Mouse (Mus musculus) MEL (cell line): Measurements from ENCODE around the gene Plcb4.

Experiments used
- CHD2 ChIP-seq: IDR thresholded peaks from 2 replicates; pipeline ENCODE4 v1.6.1; 2011; ENCODE audit warnings: low read length, improper control_type of control experiment
- CTCF ChIP-seq, 3 experiments: IDR thresholded peaks in 2 of 3; conservative IDR thresholded peaks in 1 of 3; 2 replicates each; pipeline ENCODE4 v1.5.1; 2011 to 2012; ENCODE audit warnings: low read length in 3 of 3, low read depth in 2 of 3, mild to moderate bottlenecking in 2 of 3, improper control_type of control experiment in 1 of 3, inconsistent platforms in 1 of 3, mixed read lengths in 1 of 3, moderate library complexity in 1 of 3; ENCODE audit not compliant: control insufficient read depth in 1 of 3, insufficient read depth in 1 of 3, poor library complexity in 1 of 3, severe bottlenecking in 1 of 3
- ELF1 ChIP-seq: IDR thresholded peaks from 2 replicates; pipeline ENCODE4 v1.6.1; 2014; ENCODE audit warnings: low read depth, mild to moderate bottlenecking, inconsistent platforms, low read length, improper control_type of control experiment, moderate library complexity
- EP300 ChIP-seq, 2 experiments: IDR thresholded peaks; 2 replicates each; pipeline ENCODE4 v1.6.1; 2011; ENCODE audit warnings: improper control_type of control experiment in 2 of 2, low read length in 2 of 2, low read depth in 1 of 2, mild to moderate bottlenecking in 1 of 2
- GABPA ChIP-seq: IDR thresholded peaks from 2 replicates; pipeline ENCODE4 v1.6.1; 2012; ENCODE audit warnings: low read depth, mild to moderate bottlenecking, inconsistent platforms, low read length, improper control_type of control experiment, moderate library complexity
- GATA1 ChIP-seq: IDR thresholded peaks from 2 replicates; pipeline ENCODE4 v1.6.1; 2011; ENCODE audit warnings: low read depth, low read length, improper control_type of control experiment
- MAZ ChIP-seq: IDR thresholded peaks from 2 replicates; pipeline ENCODE4 v1.6.1; 2012; ENCODE audit warnings: low read depth, mild to moderate bottlenecking, inconsistent platforms, low read length, improper control_type of control experiment
- MEF2A ChIP-seq: IDR thresholded peaks from 2 replicates; pipeline ENCODE4 v1.6.1; 2014; ENCODE audit warnings: low read depth, mild to moderate bottlenecking, inconsistent platforms, low read length, improper control_type of control experiment; ENCODE audit not compliant: poor library complexity, insufficient replicate concordance, severe bottlenecking; ENCODE audit errors: extremely low read depth
- POLR2A ChIP-seq, 2 experiments: IDR thresholded peaks; 2 replicates each; pipeline ENCODE4 v1.6.1; 2011 to 2012; ENCODE audit warnings: low read length in 2 of 2, mild to moderate bottlenecking in 2 of 2, control low read depth in 1 of 2, improper control_type of control experiment in 1 of 2, low read depth in 1 of 2, moderate library complexity in 1 of 2; ENCODE audit not compliant: control insufficient read depth in 1 of 2, insufficient read depth in 1 of 2, poor library complexity in 1 of 2
- POLR2AphosphoS2 ChIP-seq: IDR thresholded peaks from 2 replicates; pipeline ENCODE4 v1.6.1; 2011; ENCODE audit warnings: low read length, improper control_type of control experiment
- SMC3 ChIP-seq: IDR thresholded peaks from 2 replicates; pipeline ENCODE4 v1.6.1; 2011; ENCODE audit warnings: low read depth, low read length, improper control_type of control experiment
- TBP ChIP-seq: IDR thresholded peaks from 2 replicates; pipeline ENCODE4 v1.8.0; 2011; ENCODE audit warnings: low read depth, low read length, improper control_type of control experiment
- USF1 ChIP-seq: IDR thresholded peaks from 2 replicates; pipeline ENCODE4 v1.6.1; 2014; ENCODE audit warnings: low read depth, mild to moderate bottlenecking, inconsistent platforms, low read length, improper control_type of control experiment, moderate library complexity
- ZC3H11A ChIP-seq: IDR thresholded peaks from 2 replicates; pipeline ENCODE4 v1.6.1; 2012; ENCODE audit warnings: low read depth, mild to moderate bottlenecking, inconsistent platforms, low read length, improper control_type of control experiment

DNA sequence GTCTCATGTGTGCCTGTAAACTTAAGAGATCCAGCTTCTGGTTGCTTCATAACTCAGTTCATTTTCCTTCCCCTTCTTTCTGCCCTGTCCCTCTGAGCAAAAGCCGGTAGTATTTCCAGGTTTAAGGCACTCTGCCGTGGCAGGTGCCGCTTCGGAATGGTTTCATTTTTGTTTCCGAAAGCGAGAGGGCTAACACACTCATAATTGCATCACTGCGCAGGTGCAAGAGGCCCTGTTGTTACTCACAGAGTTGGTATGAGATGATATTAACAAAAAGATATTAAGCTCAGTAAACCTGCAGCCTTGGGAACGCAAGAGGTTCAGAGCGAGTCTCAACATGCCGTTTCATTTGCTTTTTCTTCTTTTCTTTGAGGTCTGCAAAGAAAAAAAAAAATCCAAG lies 65.7 kb downstream of the Plcb4 start:
- TF ChIP-seq CTCF (IDR thresholded peaks at IDR 0.05 in 2 of 3, conservative IDR thresholded peaks at IDR 0.05 in 1 of 3; ENCODE audit: control insufficient read depth in 1 of 3, insufficient read depth in 1 of 3, low read depth in 2 of 3, low read length in 3 of 3, poor library complexity in 1 of 3, severe bottlenecking in 1 of 3) (no peak), USF1 (no peak), ELF1 (no peak), POLR2A (IDR thresholded peaks at IDR 0.05; ENCODE audit: control insufficient read depth in 1 of 2, insufficient read depth in 1 of 2, low read depth in 1 of 2, low read length in 2 of 2, poor library complexity in 1 of 2) (no peak), MAZ (no peak), SMC3 (no peak), TBP (no peak), POLR2AphosphoS2 (no peak), GATA1 (no peak), ZC3H11A (no peak), EP300 (IDR thresholded peaks at IDR 0.05; ENCODE audit: low read depth in 1 of 2, low read length in 2 of 2) (no peak), CHD2 (no peak), MEF2A (no peak), GABPA (no peak)
